Mouse (Mus musculus): ENCODE results near the gene Alkbh2. TPM values are rescaled to one million over a fixed set of nuclear protein-coding genes. Genes with fewer than 3 reads are reported as not detected.

The Alkbh2 gene
- polyA plus RNA-seq, 1 experiment, result 19.6 TPM

- no peak for DNase-seq (ENCODE audit: low read depth)
These were observed 18.2 kb upstream of the Alkbh2 start, which contains the start of gene Acacb for GRCm38 (mm10) chr5:114146028-114146888. Gene Acacb, plus strand, starts transcription at chr5:114146535.

- no peak for DNase-seq (ENCODE audit: low read depth)
These were observed 11.2 kb upstream of the Alkbh2 start for GRCm38 (mm10) chr5:114139175-114139574.

- DNase-seq (ENCODE audit: low read depth), result no peak
These were observed 10.5 kb upstream of the Alkbh2 start for GRCm38 (mm10) chr5:114138277-114139164.

GRCm38 (mm10) chr5:114137481-114138276 is 9.7 kb upstream of the Alkbh2 start:
- no peak for DNase-seq (ENCODE audit: low read depth)

GRCm38 (mm10) chr5:114135516-114135915 is 7.5 kb upstream of the Alkbh2 start:
- DNase-seq (ENCODE audit: low read depth), result no peak

- DNase-seq (ENCODE audit: low read depth), result no peak
These were observed 6.1 kb upstream of the Alkbh2 start for GRCm38 (mm10) chr5:114134091-114134534.

GRCm38 (mm10) chr5:114132841-114133240 is 4.8 kb upstream of the Alkbh2 start:
- DNase-seq (ENCODE audit: low read depth), result no peak

GRCm38 (mm10) chr5:114131521-114131840 is 3.5 kb upstream of the Alkbh2 start:
- DNase-seq (ENCODE audit: low read depth), result no peak

GRCm38 (mm10) chr5:114130698-114131520 is 2.9 kb upstream of the Alkbh2 start:
- DNase-seq (ENCODE audit: low read depth), result no peak

GRCm38 (mm10) chr5:114130211-114130605 is 2.2 kb upstream of the Alkbh2 start, which contains the start of gene Ung:
Gene Ung, plus strand, starts transcription at chr5:114130386.
- DNase-seq (ENCODE audit: low read depth), result no peak

GRCm38 (mm10) chr5:114129550-114130210 is 1.7 kb upstream of the Alkbh2 start:
- no peak for DNase-seq (ENCODE audit: low read depth)

- DNase-seq (ENCODE audit: low read depth), result no peak
These were observed 1.3 kb downstream of the Alkbh2 start for GRCm38 (mm10) chr5:114126499-114127244.

GRCm38 (mm10) chr5:114126008-114126407 is 2.0 kb downstream of the Alkbh2 start:
- no peak for DNase-seq (ENCODE audit: low read depth)

- no peak for DNase-seq (ENCODE audit: low read depth)
These were observed 8.2 kb downstream of the Alkbh2 start for GRCm38 (mm10) chr5:114119806-114120205.

GRCm38 (mm10) chr5:114116586-114116985 is 11.4 kb downstream of the Alkbh2 start:
- no peak for DNase-seq (ENCODE audit: low read depth)

GRCm38 (mm10) chr5:114115030-114115429 is 13.0 kb downstream of the Alkbh2 start:
- DNase-seq (ENCODE audit: low read depth), result no peak

GRCm38 (mm10) chr5:114113334-114113733 is 14.7 kb downstream of the Alkbh2 start:
- DNase-seq (ENCODE audit: low read depth), result no peak

GRCm38 (mm10) chr5:114106391-114106935 is 21.6 kb downstream of the Alkbh2 start:
- no peak for DNase-seq (ENCODE audit: low read depth)

- no peak for DNase-seq (ENCODE audit: low read depth)
These were observed 25.2 kb downstream of the Alkbh2 start for GRCm38 (mm10) chr5:114102807-114103206.
